Mouse (Mus musculus) hindbrain, embryonic 12.5 days (tissue): ENCODE measurements around the gene Apoe. TPM values are rescaled to one million over a fixed set of nuclear protein-coding genes. Genes with fewer than 3 reads are reported as not detected.
A peak's percentile ranks its signal among the peaks of the same experiment; 100 is the strongest.

Experiments
- ATAC-seq: fragments of 200-750 bp; cut with Nextera tagmentation; 2 replicates; pipeline ENCODE4 v1.8.0; 2017; ENCODE audit warnings: moderate TSS enrichment; ENCODE audit not compliant: low FRiP score
- H3K27ac ChIP-seq: fragments of 300-500 bp; sonication (generic); 2 replicates; pipeline ENCODE4 v1.5.1; 2016; ENCODE audit warnings: mild to moderate bottlenecking
- H3K27me3 ChIP-seq: fragments of 300-500 bp; sonication (generic); 2 replicates; pipeline ENCODE4 v1.6.1; 2016; ENCODE audit warnings: mild to moderate bottlenecking
- H3K36me3 ChIP-seq: fragments of 300-500 bp; sonication (generic); 2 replicates; pipeline ENCODE4 v1.6.1; 2016; ENCODE audit warnings: mild to moderate bottlenecking
- H3K4me1 ChIP-seq: fragments of 300-500 bp; sonication (generic); 2 replicates; pipeline ENCODE4 v1.6.1; 2016
- H3K4me2 ChIP-seq: fragments of 300-500 bp; sonication (generic); replicated peaks from 2 replicates; pipeline ENCODE4 v1.6.1; 2016; ENCODE audit warnings: mild to moderate bottlenecking
- H3K4me3 ChIP-seq: fragments of 300-500 bp; sonication (generic); 2 replicates; pipeline ENCODE4 v1.5.1; 2016; ENCODE audit warnings: mild to moderate bottlenecking
- H3K9ac ChIP-seq: fragments of 300-500 bp; sonication (generic); 2 replicates; pipeline ENCODE4 v1.6.1; 2016; ENCODE audit warnings: mild to moderate bottlenecking, moderate library complexity
- H3K9me3 ChIP-seq: fragments of 300-500 bp; sonication (generic); replicated peaks from 2 replicates; pipeline ENCODE4 v1.6.1; 2016; ENCODE audit warnings: mild to moderate bottlenecking
- WGBS: fragments of 180-500 bp; shearing (Covaris S2); methylation state at CpG from one replicate; pipeline ENCODE4 v1.1.7; 2016; 5-methylcytosine and 5-hydroxymethylcytosine counted together
- polyA plus RNA-seq: library from polyadenylated mRNA; unstranded; fragments of >200 nt; fragmentation: Nextera tagmentation; extraction: Ambion mirVana; gene quantifications from 2 replicates; pipeline ENCODE4 v1.2.1, GENCODE M21; 2016

Gene Apoe
- polyA plus RNA-seq, 1 experiment from 2014 or later: 228 TPM

DNA sequence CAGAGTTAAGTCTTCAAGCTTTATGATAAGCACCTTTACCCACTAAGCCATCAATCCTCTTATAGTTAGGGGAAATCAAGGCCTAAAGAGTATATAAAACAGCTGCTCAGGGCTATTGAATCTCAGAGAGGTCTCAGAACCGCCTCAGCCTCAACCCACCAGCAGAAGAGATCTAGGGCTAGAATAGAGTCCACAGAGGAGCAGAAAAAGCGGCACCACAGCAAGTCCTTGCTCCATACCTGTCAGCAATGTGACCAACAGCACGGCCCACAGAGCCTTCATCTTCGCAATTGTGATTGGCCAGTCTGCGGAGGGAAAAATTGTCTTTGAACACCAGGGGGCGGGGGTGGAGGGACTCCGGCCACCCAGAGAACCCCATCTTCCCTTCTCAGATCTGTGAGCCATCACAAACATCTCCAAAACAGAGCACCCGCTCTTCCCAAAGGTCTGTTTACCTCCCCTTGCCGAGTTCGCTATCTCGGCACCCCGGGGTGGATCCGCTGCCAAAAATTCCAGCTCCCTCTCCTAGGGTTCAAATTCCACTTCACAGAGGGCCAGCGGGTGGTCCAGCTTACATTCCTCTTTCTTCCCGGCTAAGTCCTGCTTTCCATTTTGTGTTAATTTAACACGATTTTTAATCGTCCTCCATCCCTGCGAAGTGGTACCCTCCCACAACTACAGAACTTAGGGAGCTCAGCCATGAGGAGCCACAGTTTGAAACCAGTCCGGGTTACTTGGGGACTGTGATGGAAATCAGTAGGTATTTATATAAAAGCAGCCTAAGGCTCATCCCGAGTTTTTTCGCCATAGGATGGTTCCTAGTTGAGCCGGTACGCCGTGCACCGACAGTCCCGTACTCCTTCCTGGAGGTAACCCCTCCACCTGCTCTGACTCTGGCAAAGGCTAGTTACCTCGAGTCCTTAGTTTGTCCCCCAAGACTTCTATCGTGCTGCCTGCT is 760 bp downstream of the Apoe start:
- peak overlapping the region; percentile 62 for H3K9ac ChIP-seq
- H3K4me1 ChIP-seq: peaks cover 25% of the 10 kb centered on the region
- ATAC-seq: no peak
- peak overlapping the region; percentile 31 for H3K4me3 ChIP-seq
- H3K4me2 ChIP-seq: peak overlapping the region; percentile 69
- peaks cover 8% of the 10 kb centered on the region; the same call in 1 of the 2 replicates for H3K9me3 ChIP-seq
- no peak overlapping the region for H3K27ac ChIP-seq
- peaks cover 15% of the 10 kb centered on the region; the same call in 1 of the 2 replicates for H3K36me3 ChIP-seq
- no peaks in the 10 kb centered on the region for H3K27me3 ChIP-seq
- 2% methylated on average over 28 of the region's 28 CpGs for WGBS

DNA sequence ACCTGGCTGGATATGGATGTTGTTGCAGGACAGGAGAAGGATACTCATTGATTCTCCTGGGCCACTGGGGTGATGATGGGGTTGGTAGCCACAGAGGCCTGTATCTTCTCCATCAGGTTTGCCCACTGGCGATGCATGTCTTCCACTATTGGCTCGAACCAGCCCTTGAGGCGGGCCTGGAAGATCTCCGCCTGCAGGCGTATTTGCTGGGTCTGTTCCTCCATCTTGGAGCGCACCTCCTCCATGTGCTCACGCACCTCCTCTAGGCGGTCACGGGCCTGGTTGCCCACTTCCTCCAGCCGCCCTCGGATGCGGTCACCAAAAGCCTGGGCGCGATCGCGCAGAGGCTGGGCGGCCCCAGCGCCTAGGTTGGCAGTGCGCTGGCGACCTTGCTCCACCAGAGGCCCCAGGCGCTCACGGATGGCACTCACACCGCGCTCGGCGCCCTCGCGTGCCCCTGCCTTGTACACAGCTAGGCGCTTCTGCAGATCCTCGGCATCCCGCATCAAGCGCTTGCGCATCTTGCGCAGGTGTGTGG is 2.6 kb downstream of the Apoe start:
- ATAC-seq: no peak
- no peak overlapping the region for H3K27ac ChIP-seq
- H3K9me3 ChIP-seq: peaks cover 8% of the 10 kb centered on the region; the same call in 1 of the 2 replicates
- H3K36me3 ChIP-seq: peaks cover 7% of the 10 kb centered on the region; the same call in 1 of the 2 replicates
- peaks cover 24% of the 10 kb centered on the region for H3K4me1 ChIP-seq
- no peak overlapping the region for H3K4me2 ChIP-seq
- H3K4me3 ChIP-seq: no peak overlapping the region
- no peaks in the 10 kb centered on the region for H3K27me3 ChIP-seq
- no peak overlapping the region for H3K9ac ChIP-seq
- 94% methylated on average over 34 of the region's 34 CpGs for WGBS

DNA sequence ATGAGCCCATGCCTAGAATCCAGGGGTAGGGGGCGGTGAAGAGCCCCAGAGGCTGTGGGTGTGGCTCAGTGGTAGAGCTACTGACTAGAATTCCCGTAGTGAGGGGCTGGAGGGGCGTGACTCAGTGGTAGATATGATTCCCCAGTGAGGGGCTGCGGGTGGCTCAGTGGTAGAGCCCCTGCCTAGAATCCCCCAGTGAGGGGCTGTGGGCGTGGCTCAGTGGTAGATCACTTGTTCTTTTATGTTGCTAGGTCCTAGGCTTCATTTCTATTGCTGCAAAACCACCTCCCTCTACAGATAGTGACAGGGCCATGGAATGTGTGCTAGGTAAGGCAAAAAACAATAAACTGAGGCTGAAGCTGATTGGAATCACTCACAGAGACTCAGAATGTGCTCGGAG is 3.1 kb downstream of the Apoe start:
- Histone ChIP-seq H3K36me3 (peaks cover 7% of the 10 kb centered on the region; the same call in 1 of the 2 replicates), H3K27ac (no peak overlapping the region), H3K4me1 (peaks cover 22% of the 10 kb centered on the region), H3K9ac (no peak overlapping the region), H3K4me2 (no peak overlapping the region), H3K9me3 (peaks cover 8% of the 10 kb centered on the region; the same call in 1 of the 2 replicates), H3K27me3 (no peaks in the 10 kb centered on the region), H3K4me3 (no peak overlapping the region)
- no peak for ATAC-seq
- WGBS: 84% methylated on average over 6 of the region's 6 CpGs

DNA sequence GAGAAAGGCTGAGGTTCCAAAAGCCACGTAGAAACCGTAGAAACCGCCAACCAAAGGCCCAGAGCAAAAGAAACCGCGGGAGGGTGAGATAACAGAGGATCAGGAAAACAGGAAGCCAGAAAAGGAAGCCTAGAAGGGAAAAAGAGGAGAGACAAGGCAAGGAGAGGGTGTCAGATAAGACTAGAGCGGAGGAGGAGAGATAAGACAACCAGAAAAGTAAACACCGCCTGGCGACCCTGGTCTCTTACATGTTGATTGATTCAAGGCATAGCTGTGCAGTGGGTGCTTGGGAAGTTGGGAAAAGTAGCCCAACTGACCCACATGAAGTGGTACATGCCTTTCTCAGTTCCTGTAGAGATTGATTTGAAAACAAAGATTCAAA is 3.8 kb downstream of the Apoe start:
- Histone ChIP-seq H3K27me3 (no peaks in the 10 kb centered on the region), H3K36me3 (peaks cover 7% of the 10 kb centered on the region; the same call in 1 of the 2 replicates), H3K27ac (no peak overlapping the region), H3K9ac (no peak overlapping the region), H3K4me3 (no peak overlapping the region), H3K9me3 (peaks cover 8% of the 10 kb centered on the region; the same call in 1 of the 2 replicates), H3K4me2 (no peak overlapping the region), H3K4me1 (peaks cover 22% of the 10 kb centered on the region)
- no peak for ATAC-seq
- 52% methylated on average over 8 of the region's 8 CpGs for WGBS

DNA sequence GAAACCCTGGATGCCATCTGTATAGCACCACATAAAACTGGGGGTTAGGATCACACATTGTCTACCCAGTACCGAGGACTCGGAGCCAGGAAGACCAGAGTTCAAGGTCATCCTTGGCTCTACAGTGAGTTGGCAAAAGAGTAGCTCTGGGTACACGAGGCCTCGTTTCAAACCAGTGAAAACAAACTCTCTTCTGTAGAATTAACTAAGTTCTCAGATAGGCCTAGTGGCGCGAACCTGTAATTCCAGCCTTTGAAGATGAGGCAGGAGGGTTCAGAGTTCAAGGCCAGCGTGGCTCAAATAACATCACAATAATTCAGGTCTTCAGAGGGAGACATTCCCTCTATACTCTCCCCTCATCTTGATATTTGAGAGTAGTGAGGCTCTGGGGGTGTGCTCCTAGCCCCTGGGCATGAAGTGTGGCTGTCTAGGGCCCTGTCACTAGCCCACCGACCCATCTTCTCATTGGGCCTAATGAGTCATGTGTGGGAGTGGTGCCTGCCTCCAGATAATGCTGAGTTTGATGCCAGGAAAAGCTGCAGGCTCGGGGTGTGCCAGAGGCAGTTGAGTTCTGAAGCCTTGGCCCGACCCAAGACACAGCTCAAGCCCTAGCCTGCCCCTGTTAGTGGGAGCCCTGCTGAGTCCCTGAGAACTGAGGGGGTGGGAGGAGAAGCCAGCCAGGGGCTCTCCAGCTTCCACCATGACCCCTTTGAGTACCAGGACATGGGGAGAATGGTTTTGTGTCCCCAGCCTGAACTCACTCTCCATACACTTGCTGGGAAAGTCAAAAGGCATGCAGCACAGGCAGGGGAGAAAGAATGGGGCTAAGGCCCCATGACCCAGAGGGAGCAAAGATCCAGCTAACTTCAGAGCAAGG is 4.4 kb downstream of the Apoe start:
- Histone ChIP-seq H3K4me1 (peaks cover 22% of the 10 kb centered on the region), H3K27me3 (no peaks in the 10 kb centered on the region), H3K27ac (no peak overlapping the region), H3K36me3 (peaks cover 7% of the 10 kb centered on the region; the same call in 1 of the 2 replicates), H3K9me3 (peaks cover 8% of the 10 kb centered on the region; the same call in 1 of the 2 replicates), H3K4me2 (no peak overlapping the region), H3K9ac (no peak overlapping the region), H3K4me3 (no peak overlapping the region)
- no peak for ATAC-seq
- WGBS: 88% methylated on average over 10 of the region's 10 CpGs

DNA sequence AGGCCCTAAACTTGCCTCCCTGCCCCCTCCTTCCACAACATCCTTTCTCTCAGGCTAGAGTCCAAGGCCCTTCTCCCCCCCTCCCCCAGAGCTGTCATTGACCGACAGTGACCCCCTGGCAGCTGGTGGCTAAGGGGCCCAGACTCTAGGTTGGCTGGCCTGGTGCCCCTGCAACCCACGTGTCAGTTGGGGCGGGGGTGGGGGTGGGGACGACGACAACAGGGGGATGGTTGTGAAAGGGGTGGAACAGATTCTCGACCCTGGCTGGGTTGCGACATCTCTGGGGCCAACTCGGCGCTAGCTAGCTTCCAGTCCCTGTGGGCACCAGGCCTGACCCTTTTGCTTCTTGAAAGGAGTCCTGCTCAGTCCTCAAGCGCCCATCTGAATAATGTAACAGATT is 5.6 kb downstream of the Apoe start:
- no peak overlapping the region for H3K27ac ChIP-seq
- H3K36me3 ChIP-seq: peaks cover 7% of the 10 kb centered on the region; the same call in 1 of the 2 replicates
- 18% methylated on average over 10 of the region's 10 CpGs for WGBS
- no peak overlapping the region for H3K4me2 ChIP-seq
- H3K9ac ChIP-seq: no peak overlapping the region
- H3K4me3 ChIP-seq: no peak overlapping the region
- H3K4me1 ChIP-seq: peaks cover 10% of the 10 kb centered on the region; the same call in 1 of the 2 replicates
- peaks cover 8% of the 10 kb centered on the region; the same call in 1 of the 2 replicates for H3K9me3 ChIP-seq
- H3K27me3 ChIP-seq: no peaks in the 10 kb centered on the region
- ATAC-seq: no peak

DNA sequence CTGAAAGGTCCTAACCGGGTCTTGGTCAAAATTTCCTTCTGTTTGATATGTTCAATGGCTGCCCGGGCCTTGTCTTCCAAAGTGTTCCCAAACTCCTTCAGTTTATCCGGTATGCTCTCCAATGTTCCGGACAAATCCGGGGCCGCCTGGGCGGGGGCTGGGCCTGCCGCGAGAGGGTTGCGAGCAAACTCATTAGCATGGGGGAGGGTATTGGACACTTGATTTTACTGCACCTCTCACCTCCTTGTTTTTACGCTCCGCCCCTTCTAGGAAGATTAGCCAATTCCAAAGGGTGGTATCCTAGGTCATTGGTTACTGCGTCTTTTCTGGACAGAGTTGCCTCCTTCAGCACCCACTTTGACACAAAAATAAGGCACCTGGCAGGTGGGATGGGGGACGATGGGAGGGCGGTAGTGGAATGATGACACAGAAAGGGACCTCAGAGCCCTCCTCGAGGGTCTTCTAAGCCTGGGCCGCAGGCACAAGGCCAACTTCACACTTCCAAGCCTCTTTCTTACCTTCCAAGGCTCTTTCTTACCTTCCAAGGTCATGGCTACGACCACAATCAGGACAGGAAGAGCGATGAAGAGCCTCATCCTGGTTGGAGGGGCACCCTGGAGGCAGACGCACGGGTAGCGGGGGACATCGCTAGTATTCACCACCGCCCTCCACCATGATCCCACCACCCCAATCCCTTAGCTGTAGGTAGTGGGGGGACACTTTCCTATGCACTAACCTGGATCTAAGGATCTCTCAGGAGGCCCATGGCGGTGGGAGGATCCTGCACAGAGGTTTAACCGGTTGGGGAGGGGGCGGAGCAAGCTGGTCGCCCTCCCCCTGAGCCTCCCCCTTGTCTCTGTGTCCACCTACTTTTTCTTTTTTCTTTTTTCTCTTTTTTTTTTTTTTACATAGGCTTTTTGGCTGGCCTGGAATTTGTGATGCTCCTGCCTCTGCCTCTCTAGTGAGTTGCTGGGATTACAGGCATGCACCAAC is 6.8 kb downstream of the Apoe start, which contains the start of gene Apoc1:
Apoc1 (minus strand) TSS at position 788 of the 993 bp plus-strand sequence.
- WGBS: 57% methylated on average over 28 of the region's 28 CpGs
- Histone ChIP-seq H3K27me3 (no peaks in the 10 kb centered on the region), H3K4me1 (peaks cover 5% of the 10 kb centered on the region; the same call in 1 of the 2 replicates), H3K9me3 (peaks cover 8% of the 10 kb centered on the region; the same call in 1 of the 2 replicates), H3K9ac (no peak within 1 kb of the TSS), H3K27ac (no peak within 1 kb of the TSS), H3K4me3 (no peak within 1 kb of the TSS), H3K4me2 (no peak within 1 kb of the TSS), H3K36me3 (peaks cover 7% of the 10 kb centered on the region; the same call in 1 of the 2 replicates)
- no peak for ATAC-seq

DNA sequence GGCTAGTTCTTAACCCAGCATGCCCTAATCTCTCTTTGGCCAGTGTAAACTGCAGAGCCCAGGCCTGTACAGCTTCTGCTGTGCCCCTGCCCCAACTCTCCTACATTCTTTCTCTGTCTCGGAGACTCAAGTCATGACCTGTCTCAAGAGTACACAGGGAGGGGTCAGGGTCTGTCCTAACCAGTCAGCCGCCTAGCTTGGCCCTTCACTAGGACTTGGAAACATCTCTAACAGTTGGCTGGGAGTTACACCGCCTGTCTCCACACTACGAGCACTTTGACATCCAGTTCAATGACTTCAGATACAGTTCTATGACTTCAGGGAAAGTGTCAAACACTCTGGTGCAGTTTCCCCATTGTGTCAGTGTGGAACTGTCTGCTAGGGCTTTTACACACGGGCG is 7.6 kb downstream of the Apoe start:
- no peak overlapping the region for H3K9ac ChIP-seq
- H3K4me3 ChIP-seq: no peak overlapping the region
- H3K27me3 ChIP-seq: no peaks in the 10 kb centered on the region
- H3K4me1 ChIP-seq: peaks cover 5% of the 10 kb centered on the region; the same call in 1 of the 2 replicates
- ATAC-seq: no peak
- peaks cover 2% of the 10 kb centered on the region; the same call in 1 of the 2 replicates for H3K36me3 ChIP-seq
- 72% methylated on average over 6 of the region's 6 CpGs for WGBS
- H3K4me2 ChIP-seq: no peak overlapping the region
- no peak overlapping the region for H3K27ac ChIP-seq
- 0 out of 2 replicates have a peak, but pooled peaks cover 2% of the 10 kb centered on the region for H3K9me3 ChIP-seq

DNA sequence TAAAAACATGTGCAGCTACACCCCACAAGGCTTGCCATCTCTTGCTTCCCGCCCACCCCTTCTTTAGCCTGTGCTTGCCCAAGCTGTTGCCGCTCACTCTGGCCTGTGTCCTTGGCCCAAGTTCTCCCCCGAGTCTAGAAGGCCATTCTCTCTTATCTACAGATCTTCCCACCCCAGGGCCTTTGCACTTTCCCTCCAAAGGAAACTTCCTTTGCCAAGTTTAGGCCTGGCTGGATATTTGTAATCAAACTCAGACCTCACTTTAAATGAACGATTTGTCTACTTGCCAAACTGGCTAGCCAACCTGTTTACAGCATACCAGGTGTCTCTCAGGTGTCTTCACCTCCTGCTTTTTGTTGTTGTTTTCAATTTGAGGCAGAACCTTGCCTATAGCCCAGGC is 8.1 kb downstream of the Apoe start:
- WGBS: 92% methylated on average over 4 of the region's 4 CpGs
- no peak overlapping the region for H3K4me2 ChIP-seq
- H3K27me3 ChIP-seq: no peaks in the 10 kb centered on the region
- no peak overlapping the region for H3K9ac ChIP-seq
- peaks cover 5% of the 10 kb centered on the region; the same call in 1 of the 2 replicates for H3K4me1 ChIP-seq
- no peak overlapping the region for H3K27ac ChIP-seq
- H3K36me3 ChIP-seq: no peaks in the 10 kb centered on the region
- no peak overlapping the region for H3K4me3 ChIP-seq
- no peaks in the 10 kb centered on the region for H3K9me3 ChIP-seq
- ATAC-seq: no peak

DNA sequence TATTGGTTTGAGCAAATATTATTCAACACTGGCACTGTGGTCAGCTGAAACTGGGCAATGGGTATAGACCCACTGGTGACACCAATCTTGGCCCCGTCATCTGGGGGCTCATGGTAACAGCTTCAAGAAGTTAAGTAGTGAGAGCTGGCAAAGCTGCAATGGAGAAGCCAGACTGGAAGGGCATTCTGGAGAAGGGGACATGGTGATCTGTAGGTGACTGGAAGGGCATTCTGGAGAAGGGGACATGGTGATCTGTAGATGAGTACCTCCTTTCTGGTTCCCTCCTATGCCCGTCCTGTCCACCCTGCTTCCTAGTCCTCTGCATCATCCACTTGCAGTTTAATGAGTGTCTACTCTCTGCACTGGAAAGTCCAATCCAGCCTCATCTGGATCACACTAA is 10.4 kb downstream of the Apoe start:
- Histone ChIP-seq H3K36me3 (no peaks in the 10 kb centered on the region), H3K27me3 (no peaks in the 10 kb centered on the region), H3K4me3 (no peak overlapping the region), H3K4me1 (peaks cover 5% of the 10 kb centered on the region; the same call in 1 of the 2 replicates), H3K9me3 (no peaks in the 10 kb centered on the region), H3K27ac (no peak overlapping the region), H3K9ac (no peak overlapping the region), H3K4me2 (no peak overlapping the region)
- WGBS: 91% methylated on average over 2 of the region's 2 CpGs
- no peak for ATAC-seq

DNA sequence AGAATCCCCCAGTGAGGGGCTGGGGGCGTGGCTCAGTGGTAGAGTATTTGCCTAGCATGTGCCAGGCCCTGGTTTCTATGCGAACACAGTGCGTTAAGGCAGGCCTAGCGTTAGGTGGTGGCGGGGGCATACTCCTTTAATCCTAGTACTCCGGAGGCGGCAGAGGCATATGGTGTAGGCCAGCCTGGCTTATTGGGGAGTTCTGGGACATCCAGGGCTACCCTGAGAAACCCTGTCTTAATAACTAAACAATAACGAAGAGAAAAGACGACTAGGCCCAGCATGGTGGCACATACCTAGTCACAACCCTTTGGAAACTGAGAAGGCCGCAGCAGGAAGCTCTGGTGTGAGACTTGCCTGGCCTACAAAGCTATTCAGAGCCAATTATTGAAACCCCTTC is 10.9 kb downstream of the Apoe start:
- Histone ChIP-seq H3K27ac (no peak overlapping the region), H3K36me3 (no peaks in the 10 kb centered on the region), H3K4me3 (no peak overlapping the region), H3K4me2 (no peak overlapping the region), H3K27me3 (no peaks in the 10 kb centered on the region), H3K9ac (no peak overlapping the region), H3K4me1 (no peaks in the 10 kb centered on the region), H3K9me3 (no peaks in the 10 kb centered on the region)
- no peak for ATAC-seq
- 93% methylated on average over 10 of the region's 10 CpGs for WGBS
